Mouse (Mus musculus): ENCODE data around the gene Foxr1. TPM values are rescaled to one million over a fixed set of nuclear protein-coding genes. Genes with fewer than 3 reads are reported as not detected.
A peak's percentile ranks its signal among the peaks of the same experiment; 100 is the strongest.

The Foxr1 gene
- polyA plus RNA-seq, 1 experiment = not detected

DNA sequence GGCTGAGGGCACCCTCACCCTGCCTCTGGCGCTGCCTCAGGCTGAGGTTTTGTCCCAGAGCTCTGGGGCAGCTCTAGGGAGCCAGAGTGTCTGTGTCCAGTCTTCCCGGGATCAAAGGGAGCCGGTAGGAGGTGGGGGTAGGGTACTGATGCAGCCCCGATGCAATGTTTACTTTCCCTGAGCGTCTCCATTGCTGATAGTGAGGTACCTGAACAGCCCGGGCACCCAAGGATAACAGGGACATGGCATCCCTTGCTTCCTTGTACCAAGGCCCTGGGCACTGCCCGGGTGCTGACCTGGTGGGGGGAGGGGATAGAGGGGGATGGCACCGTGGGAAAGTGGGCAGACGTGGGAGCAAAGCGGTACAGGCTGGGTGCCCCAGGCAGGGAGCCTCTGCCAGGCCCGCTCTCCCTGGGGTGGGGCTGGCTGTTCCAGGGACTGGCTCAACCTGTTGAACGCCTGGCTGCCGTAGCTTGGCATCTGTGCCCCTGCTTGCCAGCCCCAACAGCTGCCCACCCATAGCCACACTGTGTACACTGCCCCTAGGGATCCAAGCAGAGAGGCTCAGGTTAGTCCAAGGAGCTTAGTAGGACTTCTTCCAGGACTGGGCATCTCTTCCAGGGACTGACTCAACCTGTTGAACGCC lies 44.7 kb upstream of the Foxr1 start:
- TF ChIP-seq GATA1 (IDR thresholded peaks at IDR 0.05; ENCODE audit: low read length) (no peak), TAL1 (IDR thresholded peaks at IDR 0.05; ENCODE audit: low read length) (no peak)
- Histone ChIP-seq H3K27me3 (ENCODE audit: control insufficient read depth) (peaks cover 46% of the 10 kb centered on the region), H3K36me3 (ENCODE audit: control insufficient read depth) (no peaks in the 10 kb centered on the region), H3K9me3 (ENCODE audit: control insufficient read depth, low read length) (no peaks in the 10 kb centered on the region), H3K4me1 (ENCODE audit: control insufficient read depth) (peaks cover 5% of the 10 kb centered on the region), H3K4me3 (replicated peaks) (no peak overlapping the region)

DNA sequence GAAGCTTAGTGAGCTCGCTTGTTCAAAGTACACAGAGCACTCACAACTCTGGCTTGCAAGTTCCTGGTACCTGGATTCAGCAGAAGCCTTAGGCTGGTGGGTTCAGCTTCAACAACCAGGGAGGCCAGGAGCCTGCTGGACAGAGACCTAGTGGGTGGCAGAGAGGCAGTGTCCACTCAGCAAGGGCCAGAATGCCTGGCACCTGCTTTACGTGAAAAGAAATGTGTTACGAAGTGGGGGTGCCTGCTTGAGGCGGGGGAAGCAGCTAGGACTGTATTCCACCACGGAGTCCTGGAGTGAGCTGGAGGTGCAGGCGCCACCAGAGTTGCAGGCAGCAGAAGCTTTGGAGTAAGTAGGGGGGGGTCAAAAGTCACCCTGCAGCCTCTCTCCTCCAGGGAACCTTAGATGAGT lies 44.2 kb upstream of the Foxr1 start:
- no peak overlapping the region for H3K4me3 ChIP-seq (replicated peaks)
- peaks cover 5% of the 10 kb centered on the region for H3K4me1 ChIP-seq (ENCODE audit: control insufficient read depth)
- TF ChIP-seq TAL1 (IDR thresholded peaks at IDR 0.05; ENCODE audit: low read length) = no peak
- TF ChIP-seq GATA1 (IDR thresholded peaks at IDR 0.05; ENCODE audit: low read length) = no peak

DNA sequence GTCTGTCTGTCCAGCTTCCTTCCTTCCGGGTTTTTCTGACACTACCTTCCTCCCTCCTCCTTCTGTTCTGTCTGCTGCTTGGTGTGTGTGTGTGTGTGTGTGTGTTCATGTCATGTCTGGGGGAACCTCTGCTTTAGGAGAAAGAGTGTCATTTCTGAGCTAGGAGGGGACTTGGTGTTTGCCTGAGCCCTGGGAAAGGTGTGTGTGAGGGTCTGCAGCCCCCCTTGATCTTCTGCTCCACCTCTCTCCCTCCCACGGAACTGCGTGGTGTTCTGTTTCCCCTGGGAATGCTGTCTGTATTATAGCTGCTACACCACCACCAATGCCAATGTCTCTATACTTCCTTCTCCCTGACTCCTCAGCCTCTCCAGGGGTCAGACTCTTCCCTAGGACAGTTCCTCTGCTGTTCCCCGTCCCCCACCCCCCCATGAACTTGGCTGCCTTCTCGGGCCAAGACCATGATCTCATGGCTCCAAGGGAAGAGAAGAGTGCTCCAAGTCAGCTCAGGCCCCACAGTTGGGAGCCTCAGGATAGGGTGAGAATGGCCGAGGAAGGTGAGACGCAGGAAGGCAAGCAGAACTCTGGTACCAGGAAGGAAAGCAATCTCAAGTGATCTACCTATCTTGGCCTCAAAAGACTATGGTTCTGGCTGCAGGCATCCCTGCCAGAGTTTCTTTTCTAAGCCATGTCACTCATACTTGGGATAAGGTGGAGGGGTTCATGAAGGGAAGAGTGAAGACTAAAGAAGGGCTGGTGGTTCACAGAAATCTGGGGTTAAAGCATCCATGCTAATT lies 43.6 kb upstream of the Foxr1 start:
- Histone ChIP-seq H3K4me3 (replicated peaks) (peak overlapping the region; percentile 62), H3K27me3 (ENCODE audit: control insufficient read depth) (peaks cover 57% of the 10 kb centered on the region), H3K4me1 (ENCODE audit: control insufficient read depth) (peaks cover 10% of the 10 kb centered on the region)

More for the DNA sequence above, 44.2 kb upstream of the Foxr1 start:
- H3K36me3 ChIP-seq (ENCODE audit: control insufficient read depth) = no peaks in the 10 kb centered on the region
- no peaks in the 10 kb centered on the region for H3K9me3 ChIP-seq (ENCODE audit: control insufficient read depth, low read length)
- peaks cover 51% of the 10 kb centered on the region for H3K27me3 ChIP-seq (ENCODE audit: control insufficient read depth)

DNA sequence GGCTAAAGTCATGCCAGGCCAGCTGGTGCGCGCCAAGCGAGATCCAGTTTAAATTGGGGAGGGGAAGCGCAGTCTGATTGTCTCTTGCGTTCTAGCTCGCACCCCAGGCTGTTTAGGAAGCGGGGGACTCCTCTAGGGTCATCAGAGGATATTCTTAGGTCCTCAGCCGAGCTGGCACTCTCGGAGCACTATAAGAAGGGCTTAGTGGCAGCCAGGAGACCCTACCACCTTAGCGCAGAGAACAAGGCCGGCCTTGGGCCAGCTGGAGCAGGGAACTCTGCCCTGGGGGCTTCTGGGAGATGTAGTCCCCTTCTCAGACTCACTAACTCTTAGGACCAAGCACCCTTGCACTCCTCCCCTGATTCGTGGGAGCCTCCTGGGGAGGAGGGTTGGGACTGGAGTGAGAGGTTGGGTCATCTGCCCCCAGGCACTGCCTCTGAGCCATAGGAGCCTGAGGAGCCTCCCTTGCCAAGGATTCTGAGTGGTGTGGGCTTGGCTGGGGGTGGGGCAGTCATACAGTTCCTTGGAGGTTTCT lies 42.6 kb upstream of the Foxr1 start:
- H3K4me1 ChIP-seq (ENCODE audit: control insufficient read depth) = peaks cover 19% of the 10 kb centered on the region
- no peaks in the 10 kb centered on the region for H3K9me3 ChIP-seq (ENCODE audit: control insufficient read depth, low read length)
- peak overlapping the region; percentile 62 for H3K4me3 ChIP-seq (replicated peaks)
- peaks cover 66% of the 10 kb centered on the region for H3K27me3 ChIP-seq (ENCODE audit: control insufficient read depth)
- no peaks in the 10 kb centered on the region for H3K36me3 ChIP-seq (ENCODE audit: control insufficient read depth)
- TF ChIP-seq TAL1 (IDR thresholded peaks at IDR 0.05; ENCODE audit: low read length) = no peak
- no peak for TF ChIP-seq GATA1 (IDR thresholded peaks at IDR 0.05; ENCODE audit: low read length)

More for the DNA sequence above, 43.6 kb upstream of the Foxr1 start:
- TF ChIP-seq GATA1 (IDR thresholded peaks at IDR 0.05; ENCODE audit: low read length) (no peak), TAL1 (IDR thresholded peaks at IDR 0.05; ENCODE audit: low read length) (no peak)
- H3K9me3 ChIP-seq (ENCODE audit: control insufficient read depth, low read length) = no peaks in the 10 kb centered on the region
- no peaks in the 10 kb centered on the region for H3K36me3 ChIP-seq (ENCODE audit: control insufficient read depth)

DNA sequence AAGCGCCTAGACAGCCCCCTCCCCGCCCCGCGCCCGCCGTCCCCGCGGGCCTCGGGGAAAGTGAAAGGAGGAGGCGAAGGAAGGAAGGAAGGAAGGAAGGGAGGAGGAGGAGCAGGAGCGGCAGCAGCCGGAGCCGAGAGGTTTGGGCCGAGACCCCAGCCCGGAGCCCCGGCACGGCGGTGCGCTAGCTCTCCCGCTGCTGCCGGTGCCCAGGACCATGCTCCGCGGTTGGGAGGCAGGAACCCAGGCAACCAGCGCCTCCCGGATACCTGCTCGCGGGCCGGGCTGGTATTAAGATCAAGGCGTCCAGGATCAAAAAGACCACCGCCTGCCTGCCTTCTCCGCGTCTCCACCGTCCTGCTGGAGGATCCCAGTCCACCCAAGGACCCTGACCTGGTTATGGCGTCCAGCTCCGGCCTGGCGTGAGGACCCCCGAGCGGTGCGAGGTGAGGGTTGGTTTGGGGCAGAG lies 42.1 kb upstream of the Foxr1 start:
- H3K27me3 ChIP-seq (ENCODE audit: control insufficient read depth) = peaks cover 71% of the 10 kb centered on the region
- H3K9me3 ChIP-seq (ENCODE audit: control insufficient read depth, low read length) = no peaks in the 10 kb centered on the region
- peaks cover 24% of the 10 kb centered on the region for H3K4me1 ChIP-seq (ENCODE audit: control insufficient read depth)
- H3K4me3 ChIP-seq (replicated peaks) = peak overlapping the region; percentile 62
- H3K36me3 ChIP-seq (ENCODE audit: control insufficient read depth) = no peaks in the 10 kb centered on the region
- TF ChIP-seq GATA1 (IDR thresholded peaks at IDR 0.05; ENCODE audit: low read length) = no peak
- TF ChIP-seq TAL1 (IDR thresholded peaks at IDR 0.05; ENCODE audit: low read length) = no peak

DNA sequence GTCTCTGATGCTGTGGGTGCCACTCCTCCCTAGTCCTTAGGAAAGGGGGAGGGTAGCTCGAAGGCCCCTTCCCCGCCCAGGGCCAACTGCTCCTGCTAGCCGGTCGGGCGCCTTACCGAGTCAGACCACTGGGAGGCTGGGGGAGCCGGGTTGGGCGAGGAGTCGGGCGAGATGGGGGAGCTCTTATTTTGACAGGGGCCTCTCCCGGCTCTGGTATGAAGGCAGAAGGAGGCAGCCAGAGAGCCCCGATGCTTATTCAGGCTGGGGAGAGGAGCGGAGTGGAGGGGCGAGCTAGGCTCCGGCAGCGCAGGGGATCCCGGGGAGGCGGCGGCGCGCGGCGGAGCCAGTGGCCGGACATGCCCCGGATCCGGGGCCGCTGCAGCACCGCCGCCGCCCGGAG lies 41.6 kb upstream of the Foxr1 start, which contains the start of gene Bcl9l:
Bcl9l (plus strand) TSS at position 274 of the 400 bp plus-strand sequence.
- no peaks in the 10 kb centered on the region for H3K36me3 ChIP-seq (ENCODE audit: control insufficient read depth)
- H3K9me3 ChIP-seq (ENCODE audit: control insufficient read depth, low read length) = no peaks in the 10 kb centered on the region
- H3K4me3 ChIP-seq (replicated peaks) = peak within 1 kb of the TSS; percentile 62
- H3K4me1 ChIP-seq (ENCODE audit: control insufficient read depth) = peaks cover 28% of the 10 kb centered on the region
- peaks cover 76% of the 10 kb centered on the region for H3K27me3 ChIP-seq (ENCODE audit: control insufficient read depth)
- no peak for TF ChIP-seq TAL1 (IDR thresholded peaks at IDR 0.05; ENCODE audit: low read length)

DNA sequence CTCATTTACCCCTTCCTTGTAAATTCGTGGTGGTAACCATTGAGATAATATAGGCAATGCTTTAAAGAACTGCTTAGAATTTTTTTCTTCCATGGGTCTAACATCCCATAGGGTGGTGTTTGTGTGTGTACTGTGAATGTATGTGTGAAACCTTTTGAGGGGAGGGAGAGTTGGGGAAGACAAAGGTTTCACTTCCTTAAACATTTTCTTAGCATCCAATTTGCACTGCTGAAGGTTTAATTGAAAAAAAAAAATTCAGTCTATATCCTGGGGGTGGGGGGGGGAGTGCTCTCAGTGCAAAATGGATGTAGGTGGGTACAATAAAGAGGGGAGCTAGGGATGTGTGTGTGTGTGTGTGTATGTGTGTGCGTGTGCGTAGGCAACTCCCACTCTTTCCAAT lies 41.2 kb upstream of the Foxr1 start:
- Histone ChIP-seq H3K4me1 (ENCODE audit: control insufficient read depth) (peaks cover 28% of the 10 kb centered on the region), H3K36me3 (ENCODE audit: control insufficient read depth) (no peaks in the 10 kb centered on the region), H3K9me3 (ENCODE audit: control insufficient read depth, low read length) (no peaks in the 10 kb centered on the region), H3K4me3 (replicated peaks) (peak overlapping the region; percentile 62), H3K27me3 (ENCODE audit: control insufficient read depth) (peaks cover 81% of the 10 kb centered on the region)
- no peak for TF ChIP-seq TAL1 (IDR thresholded peaks at IDR 0.05; ENCODE audit: low read length)
- no peak for TF ChIP-seq GATA1 (IDR thresholded peaks at IDR 0.05; ENCODE audit: low read length)

DNA sequence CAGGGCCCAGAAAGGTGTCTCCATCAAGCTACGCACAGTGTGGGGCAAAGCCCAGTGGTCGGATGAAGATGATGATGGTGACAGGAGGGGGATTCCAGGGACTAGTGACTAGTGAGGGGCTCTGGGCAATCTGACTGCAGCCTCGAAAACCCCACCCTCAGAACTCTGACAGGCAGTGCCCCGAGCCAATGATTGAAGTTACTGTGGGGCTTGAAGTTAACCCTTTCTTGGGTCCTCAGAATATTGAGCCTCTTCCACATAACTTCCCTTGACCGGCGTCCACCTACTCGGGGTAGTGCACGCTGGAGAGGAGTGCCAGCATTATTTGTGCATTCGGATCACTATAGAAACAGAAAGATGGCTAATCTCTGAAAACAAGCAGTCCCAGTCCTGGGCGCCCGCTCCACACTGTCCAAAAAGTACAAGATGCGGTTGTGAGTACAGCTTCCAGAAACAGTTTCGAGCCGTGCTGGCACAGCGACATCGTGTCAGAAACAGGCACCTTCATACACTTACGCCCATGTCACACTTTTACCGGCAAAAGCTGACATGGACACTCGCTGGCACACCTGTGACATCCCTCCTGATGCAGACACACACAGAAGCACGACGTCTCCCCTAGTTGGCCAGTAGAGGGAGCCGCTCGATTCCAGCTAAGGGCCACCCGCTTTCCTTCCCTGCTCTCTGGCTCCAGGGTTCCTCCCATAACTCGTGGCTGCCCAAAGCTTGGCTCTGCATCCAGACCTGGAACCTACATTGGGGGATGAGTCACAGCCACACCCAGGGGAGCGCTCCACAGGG lies 38.9 kb upstream of the Foxr1 start:
- peaks cover 28% of the 10 kb centered on the region for H3K4me1 ChIP-seq (ENCODE audit: control insufficient read depth)
- TF ChIP-seq TAL1 (IDR thresholded peaks at IDR 0.05; ENCODE audit: low read length) (no peak), GATA1 (IDR thresholded peaks at IDR 0.05; ENCODE audit: low read length) (no peak)
- H3K36me3 ChIP-seq (ENCODE audit: control insufficient read depth) = no peaks in the 10 kb centered on the region
- peak overlapping the region; percentile 48 for H3K4me3 ChIP-seq (replicated peaks)
- peaks cover 77% of the 10 kb centered on the region for H3K27me3 ChIP-seq (ENCODE audit: control insufficient read depth)
- no peaks in the 10 kb centered on the region for H3K9me3 ChIP-seq (ENCODE audit: control insufficient read depth, low read length)

Data from erythroblast, embryonic 14.5 days (primary cell).